Mouse (Mus musculus): ENCODE results near the gene Hoxd12. TPM values are rescaled to one million over a fixed set of nuclear protein-coding genes. Genes with fewer than 3 reads are reported as not detected.

The Hoxd12 gene
- total RNA-seq (2021) = not detected in 2 replicates
- long read RNA-seq = 0 reads

DNA sequence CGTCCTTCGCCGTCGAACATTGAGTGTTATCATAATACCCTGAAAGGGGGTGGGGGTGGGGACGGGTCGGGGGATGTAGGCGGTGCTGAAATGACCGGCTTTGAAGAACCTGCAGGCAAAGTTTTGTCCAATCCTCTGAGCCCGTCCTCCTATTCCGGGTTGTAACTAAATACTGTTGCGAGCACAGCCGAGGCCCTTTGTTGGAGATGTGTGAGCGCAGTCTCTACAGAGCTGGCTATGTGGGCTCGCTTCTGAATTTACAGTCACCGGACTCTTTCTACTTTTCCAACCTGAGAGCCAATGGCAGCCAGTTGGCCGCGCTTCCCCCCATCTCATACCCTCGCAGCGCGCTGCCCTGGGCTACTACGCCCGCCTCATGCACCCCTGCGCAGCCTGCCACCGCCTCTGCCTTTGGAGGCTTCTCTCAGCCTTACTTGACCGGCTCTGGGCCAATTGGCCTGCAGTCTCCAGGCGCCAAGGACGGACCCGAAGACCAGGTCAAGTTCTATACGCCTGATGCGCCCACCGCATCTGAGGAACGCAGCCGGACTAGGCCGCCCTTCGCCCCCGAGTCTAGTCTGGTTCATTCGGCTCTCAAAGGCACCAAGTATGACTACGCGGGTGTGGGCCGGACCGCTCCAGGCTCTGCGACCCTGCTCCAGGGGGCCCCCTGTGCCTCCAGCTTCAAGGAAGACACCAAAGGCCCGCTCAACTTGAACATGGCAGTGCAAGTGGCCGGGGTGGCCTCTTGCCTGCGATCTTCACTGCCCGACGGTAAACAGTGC, at the start of gene Hoxd12:
TSS of gene Hoxd12 (plus strand) at position 133 of the 785 bp plus-strand sequence.
- no peak for DNase-seq

DNA sequence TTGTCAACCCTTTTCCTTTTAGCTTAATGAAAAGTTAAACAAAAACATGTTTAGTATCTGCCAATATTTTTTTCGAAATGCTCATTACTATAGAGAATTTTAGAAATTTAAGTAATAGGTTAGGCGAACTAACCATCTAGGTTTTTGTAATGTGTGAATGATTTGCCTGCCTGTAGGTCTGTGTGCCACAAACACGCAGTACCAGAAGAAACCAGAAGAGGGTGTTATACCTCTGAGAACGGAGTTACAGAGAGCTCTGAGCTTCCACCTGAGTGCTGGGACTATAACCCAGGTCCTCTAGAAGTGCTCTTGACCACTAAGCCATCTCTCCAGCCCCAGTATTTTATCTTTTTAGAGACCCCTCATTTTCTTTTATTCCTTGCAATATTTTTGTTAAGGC, 39.4 kb upstream of the Hoxd12 start:
- no peak for DNase-seq

DNA sequence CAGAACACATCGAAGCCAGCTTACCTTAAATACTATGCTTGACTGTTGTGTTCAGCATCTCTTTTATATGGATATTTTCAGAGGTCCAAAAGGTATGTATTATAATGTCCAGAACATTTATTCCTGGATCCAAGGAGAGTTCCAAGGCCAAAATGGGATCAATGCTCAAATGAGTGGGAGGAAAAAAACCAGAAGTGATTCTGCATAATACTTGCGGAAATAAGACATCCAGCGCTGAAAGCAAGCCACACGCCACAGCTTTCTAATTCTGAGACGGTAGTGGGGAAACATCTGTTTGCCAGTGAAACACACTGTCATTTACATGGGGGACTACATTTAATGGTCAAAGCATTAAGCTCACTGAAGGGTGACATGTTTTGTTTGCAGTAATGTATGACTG, 32.4 kb upstream of the Hoxd12 start:
- DNase-seq = no peak

DNA sequence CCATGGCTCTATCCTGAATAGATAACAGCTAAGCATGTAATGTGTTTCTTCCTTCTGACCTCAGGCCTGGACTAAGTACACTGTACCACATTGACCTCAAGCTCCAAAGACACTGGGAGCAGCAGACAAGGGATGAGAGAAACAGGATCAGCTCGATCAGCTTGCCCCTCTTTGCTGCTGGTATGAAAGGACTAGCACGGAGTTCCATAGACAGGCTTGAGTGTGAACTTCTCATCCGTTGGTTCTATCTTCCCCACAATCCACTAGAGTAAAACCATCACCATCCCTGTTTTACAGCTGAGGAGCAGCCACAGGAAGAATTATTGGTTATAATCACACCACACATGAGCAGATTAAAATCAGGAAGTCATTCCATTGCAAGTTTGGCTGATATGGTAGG, 29.2 kb upstream of the Hoxd12 start:
- no peak for DNase-seq

DNA sequence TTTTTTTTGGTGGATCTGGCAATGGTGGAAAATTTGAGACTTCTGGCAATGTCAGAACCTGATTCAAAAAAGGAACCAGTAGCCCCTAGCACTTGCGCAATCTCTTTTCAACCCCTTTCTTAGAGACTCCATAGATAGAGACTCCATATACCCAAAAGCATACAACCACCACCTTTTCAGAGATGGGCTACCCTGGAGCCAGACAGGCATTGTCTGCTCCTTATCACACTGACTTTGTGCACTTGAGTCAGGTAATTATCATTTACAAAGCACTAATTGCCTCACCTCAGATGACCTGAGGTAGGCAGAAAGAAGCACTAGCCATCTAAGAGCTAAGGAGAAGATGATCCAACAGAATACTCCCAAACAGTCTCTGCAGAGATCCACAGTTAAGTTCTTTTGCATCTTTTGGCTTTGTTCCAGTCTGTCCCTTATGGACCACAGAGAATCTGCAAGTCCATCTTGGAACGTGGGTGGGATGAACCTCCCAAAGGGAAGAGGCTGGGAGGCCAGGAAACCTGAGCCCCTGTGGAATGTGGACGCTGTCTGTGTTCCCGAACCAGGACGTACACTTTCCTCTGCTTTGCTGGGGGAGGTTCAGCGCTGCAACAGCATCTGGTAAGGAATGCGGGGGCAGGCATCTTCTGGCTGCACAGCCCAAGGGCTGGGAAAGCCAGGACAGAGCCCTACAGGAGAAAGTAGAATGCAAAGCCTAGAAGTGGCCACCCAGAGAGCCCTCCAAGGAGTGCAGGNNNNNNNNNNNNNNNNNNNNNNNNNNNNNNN, 27.5 kb upstream of the Hoxd12 start:
- no peak for DNase-seq

DNA sequence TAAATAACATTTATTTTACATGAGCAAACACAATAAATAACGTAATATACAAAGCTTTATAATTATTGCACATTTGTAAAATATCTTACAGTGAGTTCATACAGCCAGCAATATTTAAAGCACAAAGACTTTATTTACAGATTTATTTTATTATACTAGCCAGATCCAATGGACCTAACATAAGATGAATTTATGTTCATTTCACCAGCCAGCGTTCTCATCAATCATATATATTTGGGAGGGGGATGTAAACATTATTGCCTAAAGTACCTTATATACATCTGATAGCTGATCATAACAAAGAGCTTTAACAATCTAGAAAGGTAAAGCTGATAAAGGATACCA, 21.8 kb upstream of the Hoxd12 start:
- no peak for DNase-seq

DNA sequence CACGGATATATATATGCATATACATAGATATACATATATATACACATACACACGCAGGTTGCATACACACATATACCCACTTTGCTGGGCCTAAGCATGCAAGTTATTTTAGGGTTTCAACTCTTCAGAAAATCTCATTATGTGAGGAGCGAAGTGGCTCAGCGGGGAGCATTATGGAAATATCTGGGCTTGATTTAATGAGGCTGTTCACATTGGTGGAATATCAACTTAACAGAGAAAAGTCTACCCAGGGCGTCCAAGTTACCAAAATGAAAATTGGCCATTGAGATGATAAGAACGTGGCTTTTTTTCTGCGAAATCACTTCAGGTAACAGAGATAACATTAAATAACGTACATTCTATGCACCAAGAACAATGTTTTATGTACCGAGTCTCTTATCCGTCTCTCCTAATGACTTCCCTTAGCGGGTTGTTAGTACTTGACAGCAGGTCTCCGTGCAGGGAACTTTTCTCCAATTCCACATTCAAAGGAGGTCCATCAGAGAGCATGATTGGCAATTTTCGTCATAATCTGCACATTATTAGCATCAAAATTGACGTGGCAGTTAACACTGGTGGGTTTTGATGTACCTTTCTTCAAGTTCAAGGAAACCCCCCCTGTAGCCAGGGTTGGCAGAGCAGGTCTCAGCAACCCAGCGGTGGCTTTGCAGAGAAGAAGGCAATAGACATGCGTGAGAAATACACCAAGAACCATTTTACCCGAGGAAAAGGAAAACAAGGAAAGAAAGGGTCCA, 20.9 kb upstream of the Hoxd12 start:
- DNase-seq = no peak

DNA sequence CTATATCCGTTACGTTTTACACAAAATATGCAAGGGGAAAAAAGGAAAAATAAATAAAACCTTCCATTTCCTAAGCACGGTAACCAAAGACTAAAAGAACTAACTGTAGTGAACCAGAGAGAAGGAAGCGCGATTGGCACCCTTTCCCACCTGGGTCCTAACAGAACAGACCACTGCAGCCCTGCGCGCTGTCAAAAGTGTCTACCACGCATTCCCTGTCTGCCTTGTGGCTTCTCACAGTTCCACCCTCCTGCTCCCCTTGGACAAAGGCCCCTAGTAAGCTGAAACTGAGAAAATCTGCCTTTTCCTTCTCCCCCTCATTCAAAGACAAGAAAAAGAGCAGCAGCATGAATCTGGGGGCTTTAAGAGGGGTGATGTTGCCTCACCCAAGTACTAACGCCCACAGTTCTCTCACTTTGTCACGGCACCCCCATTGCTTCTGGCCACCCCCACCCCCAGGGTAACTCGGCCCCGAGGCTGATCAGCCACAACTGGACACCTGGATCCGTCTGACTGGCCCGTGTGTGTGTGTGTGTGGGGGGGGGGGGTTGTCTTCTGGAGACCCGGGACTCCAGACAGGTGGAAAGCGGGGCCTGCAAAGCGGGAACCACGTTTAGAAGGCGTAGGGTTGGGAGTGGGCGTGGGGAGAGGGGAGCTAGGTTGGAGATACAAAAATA, 19.9 kb upstream of the Hoxd12 start:
- no peak for DNase-seq

DNA sequence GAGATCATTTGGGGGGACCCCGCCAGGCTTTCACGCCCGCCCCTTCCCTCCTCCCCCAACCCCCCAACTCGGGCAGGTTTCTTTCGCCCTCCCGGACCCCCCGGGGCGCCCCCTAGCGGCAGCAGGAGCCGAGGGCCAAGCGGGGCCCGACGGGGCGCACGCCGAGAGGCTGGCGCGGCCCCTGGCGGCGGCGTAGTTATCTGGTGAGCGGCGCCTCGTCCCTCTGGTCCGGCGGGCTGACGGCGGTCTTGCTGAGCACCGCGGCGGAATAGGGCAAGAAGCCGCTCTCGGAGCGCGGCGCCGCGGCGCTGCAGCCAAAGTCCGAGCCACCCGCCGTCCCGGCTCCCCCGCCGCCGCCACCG, 19.4 kb upstream of the Hoxd12 start:
- DNase-seq = peak; percentile 40

DNA sequence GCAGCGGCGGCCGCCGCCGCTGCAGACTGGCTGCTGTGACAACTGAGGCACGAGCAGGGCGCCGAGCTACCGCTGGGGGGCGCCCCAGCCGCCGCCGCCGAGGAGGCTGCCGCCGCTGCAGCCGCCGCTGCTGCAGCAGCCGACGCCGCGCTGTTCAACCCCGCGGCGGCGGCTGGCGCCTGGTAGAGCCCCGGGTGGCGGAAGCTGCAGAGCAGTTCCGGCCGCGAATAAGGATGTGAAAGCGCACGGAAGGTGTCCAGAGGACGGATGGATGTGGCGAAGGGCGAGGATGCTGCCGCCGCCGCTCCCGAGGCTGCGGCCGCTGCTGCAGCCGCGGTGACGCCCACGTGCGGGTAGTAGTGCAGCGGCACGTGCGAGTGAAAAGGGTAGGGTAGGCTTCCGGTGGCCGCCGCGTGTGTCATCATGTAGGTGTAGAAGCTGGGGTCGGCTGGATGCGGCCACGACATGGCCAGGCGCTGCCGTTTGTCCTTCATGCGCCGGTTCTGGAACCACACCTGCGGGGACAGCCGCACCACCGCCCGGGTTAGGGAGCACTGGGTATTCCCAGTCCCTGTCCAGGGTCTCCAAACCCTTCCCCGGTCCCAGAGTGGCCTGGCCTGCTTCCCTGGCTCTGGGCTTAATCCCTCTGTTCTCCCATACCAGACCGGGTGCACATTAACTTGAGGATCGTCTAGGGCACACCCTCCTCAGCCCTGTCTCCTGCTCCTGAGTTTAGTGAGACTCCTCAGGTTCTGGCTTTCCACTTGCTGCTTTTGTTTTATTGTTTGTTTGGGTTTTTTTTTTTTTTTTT, 18.8 kb upstream of the Hoxd12 start:
- no peak for DNase-seq

DNA sequence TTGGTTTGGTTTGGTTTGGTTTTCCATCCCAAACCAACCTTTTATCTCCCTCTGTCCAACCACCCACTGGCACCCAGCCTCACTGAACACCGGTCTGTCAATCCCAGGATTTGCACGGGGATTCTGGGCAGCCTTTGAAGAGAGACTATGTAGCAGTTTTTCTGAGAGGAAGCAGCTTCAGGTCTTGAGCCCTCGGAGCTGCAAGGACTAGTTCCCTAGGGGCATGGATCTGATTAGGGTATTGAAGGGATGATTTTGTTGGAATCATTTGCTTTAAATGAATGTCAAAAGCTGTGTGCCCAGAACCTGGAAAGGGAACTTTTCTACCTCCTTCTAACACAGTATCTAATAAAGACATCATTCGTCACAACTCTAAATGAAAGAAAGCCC, 18.2 kb upstream of the Hoxd12 start:
- DNase-seq = no peak

DNA sequence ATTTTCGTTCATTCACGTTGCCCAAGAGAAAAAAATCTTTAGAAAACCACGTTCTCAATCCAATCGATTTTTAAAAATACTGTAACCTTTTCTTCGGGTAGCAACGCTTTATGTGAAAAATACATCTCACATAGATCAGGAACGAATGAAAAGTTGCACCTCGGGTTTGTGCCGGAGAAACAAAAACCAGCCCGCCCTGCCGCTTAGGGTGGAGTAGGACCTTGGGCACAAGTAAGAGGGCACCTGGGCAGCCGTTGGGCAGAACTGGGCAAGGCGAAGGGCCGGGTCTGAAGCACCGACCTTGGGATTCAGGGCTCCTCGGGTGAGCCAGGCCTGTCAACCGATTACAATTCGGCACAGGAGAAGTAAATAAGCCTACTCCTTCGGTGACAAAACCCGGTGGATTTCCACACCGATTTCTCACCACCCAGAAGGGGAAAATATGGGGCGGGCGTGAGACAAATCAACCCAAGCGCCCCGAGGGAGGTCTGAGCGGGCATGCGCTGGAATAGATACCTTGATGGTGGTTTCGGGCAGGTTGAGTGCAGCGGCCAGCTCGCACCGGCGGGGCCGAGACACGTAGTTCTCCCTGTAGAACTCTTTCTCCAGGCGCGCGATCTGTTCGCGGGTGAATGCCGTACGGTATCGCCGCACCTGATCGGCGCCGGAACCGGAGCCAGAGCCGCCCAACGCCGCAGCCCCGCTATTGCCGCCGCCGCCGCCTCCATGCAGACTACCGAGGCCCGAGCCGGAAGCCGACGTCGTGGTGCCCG, 17.4 kb upstream of the Hoxd12 start:
- no peak for DNase-seq

DNA sequence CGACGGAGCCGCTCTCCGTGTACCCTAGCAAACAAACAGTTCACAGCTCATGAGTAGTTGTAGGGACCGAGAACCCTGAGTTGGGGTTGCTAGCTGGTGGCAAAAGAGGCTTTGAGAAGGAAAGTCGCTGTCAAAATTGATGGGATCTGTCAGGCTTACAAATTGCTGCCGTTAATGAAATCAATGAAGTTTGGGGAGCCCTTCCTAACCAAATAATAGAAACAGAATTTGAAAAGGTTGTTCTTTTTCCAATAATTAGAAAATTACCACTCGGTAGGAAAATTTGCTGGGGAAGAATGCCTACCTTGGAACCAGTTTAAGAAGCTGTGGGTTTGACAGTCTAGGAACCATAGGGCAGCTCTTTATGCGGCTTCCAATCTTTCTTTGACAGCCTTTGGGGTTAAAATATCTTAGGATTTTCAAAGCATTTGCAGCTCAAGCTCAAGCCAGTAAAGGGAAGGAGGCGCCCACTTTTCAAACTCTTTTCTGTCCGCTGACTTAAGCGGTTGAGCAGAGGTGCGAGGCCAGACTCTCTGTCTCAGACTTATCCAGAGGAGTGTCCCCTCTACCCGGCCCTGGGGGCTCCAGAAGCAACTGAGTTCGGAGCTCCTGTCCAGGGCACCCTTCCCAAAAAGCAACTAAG, 16.7 kb upstream of the Hoxd12 start:
- DNase-seq = no peak

DNA sequence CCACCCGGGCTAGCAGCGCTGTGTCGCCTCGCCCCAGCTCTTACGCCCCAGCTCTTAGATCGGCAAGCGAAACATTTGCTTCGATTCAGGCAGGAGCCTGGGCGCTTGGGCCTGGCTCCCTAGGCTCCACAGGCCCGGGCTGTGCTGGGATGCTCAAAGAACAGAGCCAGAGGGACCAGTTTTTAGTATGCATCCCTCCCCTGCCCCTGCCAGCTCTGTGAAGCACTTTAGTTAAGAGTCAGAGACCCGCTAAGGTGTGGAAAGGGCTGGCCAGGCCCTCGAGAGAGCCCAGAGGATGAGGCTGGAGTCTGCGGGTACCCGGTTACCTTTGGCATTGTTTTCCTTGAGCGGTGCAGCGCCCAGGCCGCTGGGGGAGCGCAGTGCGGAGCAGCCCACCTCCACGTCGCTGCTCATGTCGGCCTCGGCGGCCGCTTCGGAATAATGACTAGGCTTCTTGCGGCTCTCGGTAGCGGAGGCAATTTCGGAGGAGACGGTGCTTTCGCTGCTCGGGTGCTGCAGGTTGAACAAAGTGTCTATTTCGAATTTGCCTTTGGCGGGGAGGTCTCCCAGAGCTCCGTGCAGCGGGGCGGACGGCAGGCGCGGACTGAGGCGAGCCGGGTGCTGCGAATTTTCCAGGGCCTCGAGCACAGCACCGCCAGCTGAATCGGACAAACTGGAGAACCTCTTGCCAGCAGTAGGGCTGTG, 16.0 kb upstream of the Hoxd12 start:
- DNase-seq = no peak

DNA sequence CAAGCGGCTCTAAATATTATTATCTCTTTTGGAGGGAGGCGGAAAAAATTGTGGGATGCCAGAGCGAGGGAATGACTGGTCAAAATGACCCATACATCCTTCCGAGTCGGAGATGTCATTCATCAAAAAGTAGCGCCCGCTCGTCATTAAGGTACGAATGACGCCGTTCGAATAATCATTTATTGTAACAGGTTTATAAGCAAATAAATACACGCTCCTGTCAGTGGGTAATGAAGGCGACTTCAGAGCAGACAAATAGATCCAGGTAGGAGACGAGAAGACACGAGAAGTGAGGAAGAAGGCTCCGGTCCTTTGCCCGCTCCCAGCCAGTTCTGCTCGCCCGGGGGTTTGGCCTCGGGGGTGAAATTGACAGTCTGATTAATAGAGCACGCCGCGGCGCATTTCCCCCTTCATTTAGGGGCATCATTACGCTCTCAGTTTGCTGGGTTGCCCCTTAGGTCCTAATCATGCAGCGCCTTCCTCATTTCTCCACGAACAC, 15.3 kb upstream of the Hoxd12 start, which contains the start of gene Evx2:
TSS of gene Evx2 (minus strand) at position 51 of the 499 bp plus-strand sequence.
- no peak for DNase-seq

DNA sequence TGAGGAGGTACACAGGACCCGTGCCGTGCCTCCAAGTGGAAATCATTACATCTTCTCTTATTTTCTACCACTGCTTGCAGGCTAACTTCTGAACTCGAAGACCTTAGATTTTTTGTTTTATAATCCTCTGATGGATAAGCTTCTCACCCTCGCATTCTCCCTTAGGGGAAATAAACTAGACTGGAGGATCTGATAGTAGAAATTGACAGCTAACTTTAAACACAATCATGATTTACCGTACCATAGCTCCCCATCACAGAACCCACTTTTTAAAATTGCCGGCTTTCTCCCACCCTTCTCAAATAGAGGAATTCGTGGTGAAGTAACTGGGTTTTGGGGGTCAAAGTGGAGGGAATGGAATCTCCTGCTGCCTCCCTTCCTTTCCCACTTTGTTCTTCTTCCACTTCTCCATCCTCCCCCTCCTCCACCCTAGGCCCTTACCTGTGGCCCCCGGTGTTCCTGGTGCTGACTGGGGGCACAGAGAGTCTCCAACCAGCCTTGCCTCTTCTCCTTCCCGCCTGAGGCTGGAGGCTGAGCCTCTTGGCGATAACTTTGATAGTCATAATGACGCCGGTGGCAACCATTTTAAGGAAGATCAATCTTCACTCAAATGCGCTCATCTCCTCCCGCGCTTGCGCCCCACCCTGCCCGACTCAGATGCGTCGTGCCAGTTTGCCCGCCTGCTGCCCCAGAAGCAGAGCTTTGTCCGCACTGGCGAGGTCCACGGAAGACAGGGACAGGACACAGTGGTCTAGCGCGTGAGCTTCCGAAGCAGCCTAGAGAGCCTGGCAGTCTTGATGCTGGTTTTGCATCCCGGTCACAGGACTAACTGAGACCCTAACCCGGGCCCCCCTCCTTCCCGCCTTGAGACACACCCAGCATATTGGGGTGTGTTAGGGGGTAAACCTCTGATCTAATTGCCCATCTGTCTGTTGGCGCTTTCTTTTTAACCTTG, 14.1 kb upstream of the Hoxd12 start:
- no peak for DNase-seq

DNA sequence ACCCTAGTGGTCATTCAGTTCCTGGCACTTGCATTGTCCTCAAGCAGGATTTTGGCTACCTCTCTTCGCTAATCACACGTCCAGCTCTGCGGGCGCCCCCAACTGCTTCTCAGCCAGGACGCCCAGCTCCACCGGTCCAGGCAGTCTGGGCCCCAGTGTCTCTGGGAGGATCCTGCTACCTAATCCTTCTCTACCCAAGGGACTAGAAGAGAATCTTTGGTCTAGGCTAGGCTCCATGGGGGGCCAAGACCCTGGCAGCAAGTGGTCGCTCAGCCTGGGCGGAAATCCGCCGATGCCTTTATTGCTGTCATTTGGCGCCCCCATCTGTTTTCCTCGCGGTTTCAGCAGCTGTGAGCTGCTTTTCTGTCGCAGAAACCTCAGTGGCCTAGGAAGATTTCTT, 13.1 kb upstream of the Hoxd12 start:
- no peak for DNase-seq

DNA sequence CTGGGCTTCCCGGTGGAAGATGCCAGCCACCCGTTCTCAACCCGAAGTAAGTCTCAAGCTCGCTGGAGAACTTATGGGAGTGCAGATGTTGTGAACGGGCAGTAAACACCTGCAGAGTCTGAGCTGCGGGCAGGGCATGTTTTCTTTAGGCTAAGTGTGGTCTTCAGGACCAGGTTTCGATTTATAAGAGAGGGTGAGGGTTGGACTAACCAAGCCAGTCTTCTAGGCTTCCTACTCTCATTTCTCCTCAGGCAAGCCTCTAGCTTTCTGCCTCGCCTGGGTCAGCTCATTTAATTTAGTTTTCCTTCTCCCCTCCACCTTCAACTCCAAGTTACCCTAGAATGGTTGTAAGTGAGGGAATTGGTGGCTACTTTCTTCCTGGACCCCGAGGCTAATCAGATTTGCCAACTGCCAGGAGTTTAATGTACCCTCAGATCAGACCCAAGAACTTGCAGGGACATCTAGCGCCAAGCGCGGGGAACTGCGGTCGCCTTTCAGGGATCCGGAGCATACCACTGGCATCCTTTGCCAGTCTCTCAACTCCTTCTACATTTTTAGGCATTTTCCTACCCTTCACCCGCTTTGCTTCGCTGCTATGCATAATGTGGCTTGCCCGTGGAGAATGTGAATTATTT, 11.4 kb upstream of the Hoxd12 start:
- DNase-seq = peak; percentile 55
